Mouse (Mus musculus) forebrain, embryonic 16.5 days (tissue): ENCODE data around the gene AC134908.4. TPM values are rescaled to one million over a fixed set of nuclear protein-coding genes. Genes with fewer than 3 reads are reported as not detected.
"Not testable (repeated sequence)": the region's sequence is repeated elsewhere in the genome, so short reads cannot be mapped to it uniquely, and the experiment has no call there.

ENCODE experiments used
- ATAC-seq: fragments of 200-750 bp; cut with Nextera tagmentation; 2 replicates; pipeline ENCODE4 v1.8.0; 2017; ENCODE audit warnings: mild to moderate bottlenecking, moderate library complexity
- H3K27ac ChIP-seq: fragments of 300-500 bp; sonication (generic); 2 replicates; pipeline ENCODE4 v1.5.1; 2014; ENCODE audit warnings: low read length, control low read depth
- H3K27me3 ChIP-seq: fragments of 300-500 bp; sonication (generic); replicated peaks from 2 replicates; pipeline ENCODE4 v1.6.1; 2014; ENCODE audit warnings: low read length; ENCODE audit not compliant: control insufficient read depth, insufficient read depth
- H3K36me3 ChIP-seq: fragments of 300-500 bp; sonication (generic); 2 replicates; pipeline ENCODE4 v1.6.1; 2014; ENCODE audit not compliant: control insufficient read depth, insufficient read depth
- H3K4me1 ChIP-seq: fragments of 300-500 bp; sonication (generic); replicated peaks from 2 replicates; pipeline ENCODE4 v1.6.1; 2014; ENCODE audit warnings: low read length; ENCODE audit not compliant: control insufficient read depth, insufficient read depth
- H3K4me2 ChIP-seq: fragments of 300-500 bp; sonication (generic); 2 replicates; pipeline ENCODE4 v1.6.1; 2014; ENCODE audit warnings: mild to moderate bottlenecking, low read length, control low read depth
- H3K4me3 ChIP-seq: fragments of 300-500 bp; sonication (generic); replicated peaks from 2 replicates; pipeline ENCODE4 v1.5.1; 2014; ENCODE audit warnings: mild to moderate bottlenecking, low read length, control low read depth
- H3K9ac ChIP-seq: fragments of 300-500 bp; sonication (generic); replicated peaks from 2 replicates; pipeline ENCODE4 v1.6.1; 2014; ENCODE audit warnings: low read depth, low read length, control low read depth
- H3K9me3 ChIP-seq: fragments of 300-500 bp; sonication (generic); 2 replicates; pipeline ENCODE4 v1.6.1; 2016; ENCODE audit warnings: low read length; ENCODE audit not compliant: control insufficient read depth
- WGBS: fragments of 180-500 bp; shearing (Covaris S2); extraction: QIAGEN DNeasy Blood & Tissue Kit; methylation state at CpG from one replicate; pipeline ENCODE4 v1.1.7; 2014; 5-methylcytosine and 5-hydroxymethylcytosine counted together
- microRNA-seq: library from miRNA; unstranded; fragments of <30 nt; microRNA quantifications from one replicate; pipeline ENCODE4, GENCODE M21; 2017
- polyA plus RNA-seq: library from polyadenylated mRNA; unstranded; fragments of >200 nt; fragmentation: Nextera tagmentation; extraction: Ambion mirVana; gene quantifications from 2 replicates; pipeline ENCODE4 v1.2.1, GENCODE M21; 2015

Gene AC134908.4
- polyA plus RNA-seq, 1 experiment from 2014 or later, result 0.71 TPM

DNA sequence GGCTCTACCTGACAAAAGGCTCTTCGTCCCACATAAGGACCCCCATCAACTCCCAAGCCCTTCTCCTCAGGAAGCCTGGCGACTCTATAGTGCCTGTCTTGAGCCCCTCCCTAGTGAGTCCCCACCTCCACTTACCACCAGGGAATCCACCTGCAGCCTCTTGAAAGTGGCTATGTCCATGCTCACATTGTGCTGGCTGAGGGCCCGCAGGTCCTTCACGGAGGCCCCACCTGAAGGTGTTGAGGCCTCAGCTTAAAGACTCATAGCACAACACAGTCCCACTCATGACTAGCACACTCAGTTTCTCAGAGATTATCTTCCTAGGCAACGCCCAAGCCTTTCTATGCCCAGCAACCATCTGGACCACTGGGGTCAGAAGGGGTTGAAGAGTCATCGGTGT, 46.1 kb downstream of the AC134908.4 start:
- no peak for ATAC-seq
- 80% methylated on average over 6 of the region's 6 CpGs for WGBS
- no peaks in the 10 kb centered on the region for H3K27me3 ChIP-seq

DNA sequence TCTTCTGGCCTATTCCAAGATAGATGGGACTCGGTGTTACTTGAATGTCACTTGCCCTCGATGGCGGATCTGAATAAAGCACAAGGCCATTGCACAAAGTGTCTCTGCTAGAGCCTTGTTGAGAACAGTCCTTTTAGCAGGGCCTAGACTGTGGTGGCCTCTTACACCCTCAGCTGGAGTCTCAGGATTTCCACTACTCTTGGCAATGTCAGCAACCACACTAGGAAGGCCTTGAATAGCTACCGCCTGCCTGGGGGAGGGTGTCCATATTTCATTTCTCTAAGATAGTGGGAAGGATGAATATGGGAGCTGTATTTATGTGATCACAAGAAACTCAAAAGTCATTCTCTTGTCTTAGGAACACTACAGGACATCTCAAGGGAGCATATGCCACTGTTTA, 47.2 kb downstream of the AC134908.4 start:
- no peaks in the 10 kb centered on the region for H3K4me1 ChIP-seq
- no peak overlapping the region for H3K4me2 ChIP-seq
- H3K9ac ChIP-seq, result no peak overlapping the region
- no peaks in the 10 kb centered on the region for H3K9me3 ChIP-seq
- H3K27me3 ChIP-seq, result no peaks in the 10 kb centered on the region
- WGBS, result 95% methylated on average over 4 of the region's 4 CpGs
- H3K36me3 ChIP-seq, result no peaks in the 10 kb centered on the region
- no peak for ATAC-seq
- no peak overlapping the region for H3K4me3 ChIP-seq
- H3K27ac ChIP-seq, result no peak overlapping the region

More for the DNA sequence above, 46.1 kb downstream of the AC134908.4 start:
- Histone ChIP-seq H3K4me1 (no peaks in the 10 kb centered on the region), H3K4me3 (no peak overlapping the region), H3K4me2 (no peak overlapping the region), H3K27ac (no peak overlapping the region), H3K9ac (no peak overlapping the region), H3K36me3 (no peaks in the 10 kb centered on the region), H3K9me3 (no peaks in the 10 kb centered on the region)

DNA sequence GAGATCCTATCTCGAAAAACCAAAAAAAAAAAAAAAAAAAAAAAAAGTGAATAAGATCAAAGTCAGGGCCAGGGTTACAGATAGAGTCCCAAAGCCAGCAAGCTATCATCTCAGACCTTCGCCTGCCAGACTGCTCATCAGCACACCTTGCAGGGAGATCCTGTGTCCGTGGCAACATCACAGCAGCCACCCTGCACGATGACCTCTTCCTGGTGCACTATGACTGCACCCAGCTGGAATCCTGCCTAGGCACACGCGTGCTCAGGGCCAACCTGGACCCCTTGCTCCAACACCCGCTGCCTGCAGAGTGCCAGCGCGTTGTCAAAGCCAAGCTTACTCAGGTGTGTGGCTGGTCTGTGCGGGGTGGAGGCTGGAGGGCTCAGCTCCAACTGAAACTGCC, 51.1 kb downstream of the AC134908.4 start:
- no peak overlapping the region for H3K9ac ChIP-seq
- H3K27me3 ChIP-seq, result no peaks in the 10 kb centered on the region
- H3K4me3 ChIP-seq, result no peak overlapping the region
- no peaks in the 10 kb centered on the region for H3K9me3 ChIP-seq
- no peaks in the 10 kb centered on the region for H3K36me3 ChIP-seq
- H3K4me1 ChIP-seq, result no peaks in the 10 kb centered on the region
- H3K27ac ChIP-seq, result no peak overlapping the region
- ATAC-seq, result no peak
- H3K4me2 ChIP-seq, result no peak overlapping the region
- 87% methylated on average over 10 of the region's 10 CpGs for WGBS

- ATAC-seq, result no peak
- WGBS, result 93% methylated on average over 9 of the region's 9 CpGs
- no peak overlapping the region for H3K4me2 ChIP-seq
- no peak overlapping the region for H3K27ac ChIP-seq
- no peaks in the 10 kb centered on the region for H3K4me1 ChIP-seq
- H3K9me3 ChIP-seq, result no peaks in the 10 kb centered on the region
- no peaks in the 10 kb centered on the region for H3K36me3 ChIP-seq
- no peak overlapping the region for H3K9ac ChIP-seq
- no peaks in the 10 kb centered on the region for H3K27me3 ChIP-seq
- H3K4me3 ChIP-seq, result no peak overlapping the region
These were observed 51.6 kb downstream of the AC134908.4 start for GRCm38 (mm10) chr17:25743831-25744230.

- not testable (repeated sequence) for H3K4me1 ChIP-seq, H3K4me3 ChIP-seq, H3K9me3 ChIP-seq, H3K27me3 ChIP-seq, ATAC-seq, H3K27ac ChIP-seq, H3K4me2 ChIP-seq, H3K36me3 ChIP-seq, H3K9ac ChIP-seq
- WGBS, result 72% methylated on average over 12 of the region's 12 CpGs
These were observed 54.0 kb downstream of the AC134908.4 start for GRCm38 (mm10) chr17:25741471-25741870.

Small RNA genes within 50 kb of the gene (microRNA-seq; reads per million reads assigned to microRNA genes)
- gene Gm25083, result not detected
- gene Mir3082, result not detected
- not detected for gene Mir6966

Other genes starting within 250 kb of the AC134908.4 start
- 26.1 and 26.8 TPM in 2 replicates for gene Sox8, start 225.0 kb downstream of the AC134908.4 start, polyA plus RNA-seq
- 18.3 and 19.4 TPM in 2 replicates for gene Lmf1, start 216.6 kb downstream of the AC134908.4 start, polyA plus RNA-seq
- 2.2 and 3.3 TPM in 2 replicates for gene Gng13, start 78.5 kb downstream of the AC134908.4 start, polyA plus RNA-seq
- 12.7 and 13.2 TPM in 2 replicates for gene Chtf18, start 68.2 kb downstream of the AC134908.4 start, polyA plus RNA-seq
- gene Rpusd1, start 68.0 kb downstream of the AC134908.4 start, polyA plus RNA-seq, result 28.1 and 29.1 TPM in 2 replicates
- 0.17 TPM in 1 of 2 replicates, not detected in the other for gene Mslnl, start 59.6 kb downstream of the AC134908.4 start, polyA plus RNA-seq
- gene Msln, start 41.3 kb downstream of the AC134908.4 start, polyA plus RNA-seq, result 0.27 and 0.85 TPM in 2 replicates
- 33.1 and 34.9 TPM in 2 replicates for gene Narfl, start 21.9 kb downstream of the AC134908.4 start, polyA plus RNA-seq
- gene Haghl, start 10.0 kb downstream of the AC134908.4 start, polyA plus RNA-seq, result 101 and 135 TPM in 2 replicates
- 0.13 and 0.15 TPM in 2 replicates for gene Ccdc78, start 9.1 kb downstream of the AC134908.4 start, polyA plus RNA-seq
- 70.7 and 76.5 TPM in 2 replicates for gene Fam173a, start 2.8 kb downstream of the AC134908.4 start, polyA plus RNA-seq
- gene Metrn, start 1.5 kb upstream of the AC134908.4 start, polyA plus RNA-seq, result 26.8 and 34.0 TPM in 2 replicates
- 33.0 and 43.5 TPM in 2 replicates for gene Fbxl16, start 13.4 kb upstream of the AC134908.4 start, polyA plus RNA-seq
- 36.5 and 37.3 TPM in 2 replicates for gene Wdr24, start 28.0 kb upstream of the AC134908.4 start, polyA plus RNA-seq
- gene Jmjd8, start 33.2 kb upstream of the AC134908.4 start, polyA plus RNA-seq, result 68.2 and 73.9 TPM in 2 replicates
- gene Stub1, start 37.7 kb upstream of the AC134908.4 start, polyA plus RNA-seq, result 301 and 335 TPM in 2 replicates
- 30.7 and 42.2 TPM in 2 replicates for gene Rhbdl1, start 41.6 kb upstream of the AC134908.4 start, polyA plus RNA-seq
- gene Gm20683, start 46.1 kb upstream of the AC134908.4 start, polyA plus RNA-seq, result 10.7 and 14.2 TPM in 2 replicates
- gene Rhot2, start 49.2 kb upstream of the AC134908.4 start, polyA plus RNA-seq, result 15.8 and 20.3 TPM in 2 replicates
- 17.7 and 24.8 TPM in 2 replicates for gene Wdr90, start 65.8 kb upstream of the AC134908.4 start, polyA plus RNA-seq
- 12.1 and 17.3 TPM in 2 replicates for gene Mcrip2, start 73.1 kb upstream of the AC134908.4 start, polyA plus RNA-seq
- gene Mettl26, start 79.4 kb upstream of the AC134908.4 start, polyA plus RNA-seq, result 48.9 and 59.7 TPM in 2 replicates
- gene Wfikkn1, start 85.2 kb upstream of the AC134908.4 start, polyA plus RNA-seq, result 0.25 and 0.52 TPM in 2 replicates
- gene Rab40c, start 124.1 kb upstream of the AC134908.4 start, polyA plus RNA-seq, result 56.6 and 59.2 TPM in 2 replicates
- 56.3 and 61.2 TPM in 2 replicates for gene Pigq, start 149.3 kb upstream of the AC134908.4 start, polyA plus RNA-seq
- gene Nhlrc4, start 149.3 kb upstream of the AC134908.4 start, polyA plus RNA-seq, result not detected in 2 replicates
- 0.21 TPM in 1 of 2 replicates, not detected in the other for gene A930017K11Rik, start 156.9 kb upstream of the AC134908.4 start, polyA plus RNA-seq
- gene Capn15, start 190.1 kb upstream of the AC134908.4 start, polyA plus RNA-seq, result 16.5 and 23.3 TPM in 2 replicates